ENCODE assay signal across 8 mouse cellular contexts in the genomic region with DNA sequence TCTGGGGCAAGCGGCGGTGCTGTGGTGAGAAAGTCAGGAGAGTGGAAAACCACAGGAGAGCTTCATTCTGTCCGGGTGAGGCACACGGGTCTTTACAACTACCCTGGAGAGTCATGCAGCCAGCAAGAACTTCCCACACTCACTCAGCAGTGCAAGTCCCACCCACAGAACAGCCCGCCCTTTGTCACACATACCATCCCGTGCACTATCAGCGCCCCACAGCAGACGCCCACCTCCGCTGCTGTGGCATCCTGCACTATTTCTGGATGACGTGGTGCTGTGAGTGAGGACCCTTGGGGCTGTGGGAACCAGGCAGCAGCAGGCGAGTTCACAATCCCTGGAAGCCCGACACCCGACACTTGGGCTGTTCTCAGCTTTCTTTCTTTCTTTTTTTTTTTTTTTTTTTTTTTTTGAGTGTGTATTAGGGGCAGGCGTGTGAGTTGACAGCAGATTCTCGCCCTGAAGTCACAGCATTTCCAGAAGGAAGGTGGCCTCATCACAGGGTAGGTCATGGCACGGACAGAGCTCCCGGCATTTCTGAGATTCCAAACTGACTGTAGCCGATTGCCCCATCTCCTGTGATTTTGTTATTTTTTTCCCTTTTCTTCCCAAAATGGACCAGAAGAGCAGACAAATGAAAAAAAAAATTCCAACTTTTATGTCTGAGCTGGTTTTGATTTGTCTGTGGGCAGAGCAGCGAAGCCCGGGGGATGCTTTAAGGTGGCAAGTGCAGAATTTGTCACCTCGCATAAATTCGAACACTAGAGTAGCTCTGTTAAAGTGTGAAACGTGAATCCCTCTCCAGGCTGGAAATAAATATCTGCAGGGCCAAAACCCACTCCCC. TPM values are rescaled to one million over a fixed set of nuclear protein-coding genes. Genes with fewer than 3 reads are reported as not detected.
A peak's percentile ranks its signal among the peaks of the same experiment; 100 is the strongest.
DNase-seq lines count a peak whose midpoint lies in the region; ATAC-seq and TF ChIP-seq lines count a peak whose summit lies in the region.

No protein-coding gene starts in this region.

- H3K36me3 ChIP-seq in limb, embryonic 12.5 days, result no peaks in the 10 kb centered on the region
- no peaks in the 10 kb centered on the region for H3K36me3 ChIP-seq in neural tube, embryonic 15.5 days

- H3K27ac ChIP-seq in limb, embryonic 12.5 days, result peak overlapping the region; percentile 62; the same call in 1 of the 2 replicates
- no peak overlapping the region for H3K27ac ChIP-seq in neural tube, embryonic 15.5 days (replicated peaks)

- no peak for TF ChIP-seq POLR2A in lung, adult 2 months (IDR thresholded peaks at IDR 0.05; ENCODE audit: borderline replicate concordance, extremely low read depth, low read depth, low read length)

- H3K4me1 ChIP-seq in lung, adult 2 months (ENCODE audit: control insufficient read depth, insufficient read depth, low read length), result no peaks in the 10 kb centered on the region
- peaks cover 22% of the 10 kb centered on the region for H3K4me1 ChIP-seq in limb, embryonic 12.5 days (replicated peaks)
- peaks cover 5% of the 10 kb centered on the region for H3K4me1 ChIP-seq in neural tube, embryonic 15.5 days

- WGBS in lung, adult 2 months, result 30% methylated on average over 23 of the region's 23 CpGs
- WGBS in limb, embryonic 12.5 days, result 22% methylated on average over 23 of the region's 23 CpGs
- WGBS in neural tube, embryonic 15.5 days, result 49% methylated on average over 23 of the region's 23 CpGs

- ATAC-seq in limb, embryonic 12.5 days (ENCODE audit: insufficient number of reproducible peaks, insufficient read depth, low FRiP score, low TSS enrichment, low read depth), result peak; percentile 75; the same call in 1 of the 2 replicates
- no peak for ATAC-seq in neural tube, embryonic 15.5 days (ENCODE audit: low FRiP score)

- peaks cover 12% of the 10 kb centered on the region for H3K9me3 ChIP-seq in limb, embryonic 12.5 days
- H3K9me3 ChIP-seq in neural tube, embryonic 15.5 days (replicated peaks), result no peaks in the 10 kb centered on the region

- H3K9ac ChIP-seq in limb, embryonic 12.5 days (replicated peaks), result 0 out of 2 replicates have a peak overlapping the region, but pooled peaks have one; percentile 40
- H3K9ac ChIP-seq in neural tube, embryonic 15.5 days (replicated peaks), result no peak overlapping the region

- no peak for DNase-seq in lung, adult 2 months
- no peak for DNase-seq in lung, postnatal 14 days
- DNase-seq in fibroblast of lung, adult 2 months (ENCODE audit: low read depth), result peak; percentile 86
- DNase-seq in testis, postnatal 14 days (ENCODE audit: low spot score), result no peak
- no peak for DNase-seq in spleen, postnatal 14 days (ENCODE audit: low spot score in 2 of 2)
- DNase-seq in cerebellum, postnatal 10 days, result no peak

- no peak for TF ChIP-seq CTCF in lung, adult 2 months (IDR thresholded peaks at IDR 0.05; ENCODE audit: insufficient read depth, low read length)

- H3K27me3 ChIP-seq in limb, embryonic 12.5 days, result peaks cover 16% of the 10 kb centered on the region; the same call in 1 of the 2 replicates
- no peaks in the 10 kb centered on the region for H3K27me3 ChIP-seq in neural tube, embryonic 15.5 days (replicated peaks)

- H3K4me3 ChIP-seq in lung, adult 2 months (replicated peaks; ENCODE audit: extremely low read depth, low read depth, low read length), result peak overlapping the region; percentile 46
- H3K4me3 ChIP-seq in limb, embryonic 12.5 days (replicated peaks), result peak overlapping the region; percentile 23
- no peak overlapping the region for H3K4me3 ChIP-seq in neural tube, embryonic 15.5 days (replicated peaks)

- peak overlapping the region; percentile 55 for H3K4me2 ChIP-seq in limb, embryonic 12.5 days
- H3K4me2 ChIP-seq in neural tube, embryonic 15.5 days, result peak overlapping the region; percentile 45

RNA-seq across cellular contexts. Expression of a gene that starts 31.5 kb away (rescaled TPM):
- 29.9 and 35.0 TPM in 2 replicates for polyA plus RNA-seq in lung, adult 2 months (2012; rRNA removed)
- polyA plus RNA-seq in limb, embryonic 12.5 days (2016; fragmentation: Nextera tagmentation; extraction: Ambion mirVana), result 6.4 and 7.6 TPM in 2 replicates
- 17.9 and 19.8 TPM in 2 replicates for polyA plus RNA-seq in neural tube, embryonic 15.5 days (2015; fragmentation: Nextera tagmentation; extraction: Ambion mirVana)
